Mouse (Mus musculus): ENCODE results near the gene Gm49673. TPM values are rescaled to one million over a fixed set of nuclear protein-coding genes. Genes with fewer than 3 reads are reported as not detected.
"Not testable (repeated sequence)": the region's sequence is repeated elsewhere in the genome, so short reads cannot be mapped to it uniquely, and the experiment has no call there.

The Gm49673 gene
- polyA plus RNA-seq, 1 experiment, result 1.7 TPM

GRCm38 (mm10) chr17:8160969-8161368 lies 13.4 kb upstream of the Gm49673 start:
- 47% methylated on average over 3 of the region's 3 CpGs for WGBS
- not testable (repeated sequence) for H3K4me3 ChIP-seq (replicated peaks; ENCODE audit: extremely low read depth, low read depth, low read length); H3K4me1 ChIP-seq (ENCODE audit: control insufficient read depth, insufficient read depth, low read length); DNase-seq

GRCm38 (mm10) chr17:8158627-8159026 lies 11.0 kb upstream of the Gm49673 start:
- no CpG with 5 or more reads among the region's 1 CpGs for WGBS
- not testable (repeated sequence) for H3K4me3 ChIP-seq (replicated peaks; ENCODE audit: extremely low read depth, low read depth, low read length); DNase-seq; H3K4me1 ChIP-seq (ENCODE audit: control insufficient read depth, insufficient read depth, low read length)

- no CpG with 5 or more reads among the region's 8 CpGs for WGBS
- DNase-seq; H3K4me3 ChIP-seq (replicated peaks; ENCODE audit: extremely low read depth, low read depth, low read length); H3K4me1 ChIP-seq (ENCODE audit: control insufficient read depth, insufficient read depth, low read length): not testable (repeated sequence)
Observed at GRCm38 (mm10) chr17:8155982-8156381, 8.4 kb upstream of the Gm49673 start.

- not testable (repeated sequence) for H3K4me3 ChIP-seq (replicated peaks; ENCODE audit: extremely low read depth, low read depth, low read length); H3K4me1 ChIP-seq (ENCODE audit: control insufficient read depth, insufficient read depth, low read length); DNase-seq
- 71% methylated on average over 7 of the region's 7 CpGs for WGBS
Observed at GRCm38 (mm10) chr17:8155010-8155409, 7.4 kb upstream of the Gm49673 start.

- peak overlapping the region; percentile 28 for H3K4me3 ChIP-seq (replicated peaks; ENCODE audit: extremely low read depth, low read depth, low read length)
- not testable (repeated sequence) for DNase-seq; H3K4me1 ChIP-seq (ENCODE audit: control insufficient read depth, insufficient read depth, low read length)
- 14% methylated on average over 5 of the region's 5 CpGs for WGBS
Observed at GRCm38 (mm10) chr17:8146931-8147330, 657 bp downstream of the Gm49673 start.

- not testable (repeated sequence) for H3K4me1 ChIP-seq (ENCODE audit: control insufficient read depth, insufficient read depth, low read length); H3K4me3 ChIP-seq (replicated peaks; ENCODE audit: extremely low read depth, low read depth, low read length)
- 18% methylated on average over 11 of the region's 14 CpGs for WGBS
- DNase-seq, result peak; percentile 48
Observed at GRCm38 (mm10) chr17:8143802-8144673, 3.5 kb downstream of the Gm49673 start.

- not testable (repeated sequence) for H3K4me1 ChIP-seq (ENCODE audit: control insufficient read depth, insufficient read depth, low read length); H3K4me3 ChIP-seq (replicated peaks; ENCODE audit: extremely low read depth, low read depth, low read length); DNase-seq
- whole genome bisulfite sequencing, result 64% methylated on average over 3 of the region's 3 CpGs
Observed at GRCm38 (mm10) chr17:8140210-8140609, 7.4 kb downstream of the Gm49673 start.

- not testable (repeated sequence) for DNase-seq; H3K4me1 ChIP-seq (ENCODE audit: control insufficient read depth, insufficient read depth, low read length); H3K4me3 ChIP-seq (replicated peaks; ENCODE audit: extremely low read depth, low read depth, low read length)
- 79% methylated on average over 5 of the region's 5 CpGs for WGBS
Observed at GRCm38 (mm10) chr17:8138116-8138515, 9.5 kb downstream of the Gm49673 start.

- H3K4me1 ChIP-seq (ENCODE audit: control insufficient read depth, insufficient read depth, low read length); H3K4me3 ChIP-seq (replicated peaks; ENCODE audit: extremely low read depth, low read depth, low read length); DNase-seq: not testable (repeated sequence)
- no CpG with 5 or more reads among the region's 6 CpGs for WGBS
Observed at GRCm38 (mm10) chr17:8130849-8131248, 16.7 kb downstream of the Gm49673 start.

- not testable (repeated sequence) for DNase-seq; H3K4me3 ChIP-seq (replicated peaks; ENCODE audit: extremely low read depth, low read depth, low read length); H3K4me1 ChIP-seq (ENCODE audit: control insufficient read depth, insufficient read depth, low read length)
- 83% methylated on average over 9 of the region's 9 CpGs for WGBS
Observed at GRCm38 (mm10) chr17:8129578-8129977, 18.0 kb downstream of the Gm49673 start.

GRCm38 (mm10) chr17:8128326-8128993 lies 19.1 kb downstream of the Gm49673 start:
- not testable (repeated sequence) for H3K4me1 ChIP-seq (ENCODE audit: control insufficient read depth, insufficient read depth, low read length); H3K4me3 ChIP-seq (replicated peaks; ENCODE audit: extremely low read depth, low read depth, low read length); DNase-seq
- 70% methylated on average over 1 of the region's 7 CpGs for WGBS

GRCm38 (mm10) chr17:8124586-8124985 lies 23.0 kb downstream of the Gm49673 start:
- H3K4me1 ChIP-seq (ENCODE audit: control insufficient read depth, insufficient read depth, low read length); H3K4me3 ChIP-seq (replicated peaks; ENCODE audit: extremely low read depth, low read depth, low read length); DNase-seq: not testable (repeated sequence)
- WGBS, result 74% methylated on average over 3 of the region's 6 CpGs

GRCm38 (mm10) chr17:8122974-8123373 lies 24.6 kb downstream of the Gm49673 start:
- WGBS, result no CpG with 5 or more reads among the region's 3 CpGs
- not testable (repeated sequence) for H3K4me1 ChIP-seq (ENCODE audit: control insufficient read depth, insufficient read depth, low read length); DNase-seq; H3K4me3 ChIP-seq (replicated peaks; ENCODE audit: extremely low read depth, low read depth, low read length)

- H3K4me3 ChIP-seq (replicated peaks; ENCODE audit: extremely low read depth, low read depth, low read length); DNase-seq; H3K4me1 ChIP-seq (ENCODE audit: control insufficient read depth, insufficient read depth, low read length): not testable (repeated sequence)
- no CpG with 5 or more reads among the region's 6 CpGs for WGBS
Observed at GRCm38 (mm10) chr17:8116928-8117327, 30.7 kb downstream of the Gm49673 start.

- H3K4me1 ChIP-seq (ENCODE audit: control insufficient read depth, insufficient read depth, low read length); DNase-seq; H3K4me3 ChIP-seq (replicated peaks; ENCODE audit: extremely low read depth, low read depth, low read length): not testable (repeated sequence)
- WGBS, result 14% methylated on average over 8 of the region's 11 CpGs
Observed at GRCm38 (mm10) chr17:8116378-8116777, 31.2 kb downstream of the Gm49673 start.

GRCm38 (mm10) chr17:8112199-8112598 lies 35.4 kb downstream of the Gm49673 start:
- DNase-seq; H3K4me1 ChIP-seq (ENCODE audit: control insufficient read depth, insufficient read depth, low read length); H3K4me3 ChIP-seq (replicated peaks; ENCODE audit: extremely low read depth, low read depth, low read length): not testable (repeated sequence)
- WGBS, result no CpG with 5 or more reads among the region's 1 CpGs

Data from lung, adult 2 months (tissue).